Comparison of ENCODE assay signal across 11 mouse cellular contexts in the genomic region with DNA sequence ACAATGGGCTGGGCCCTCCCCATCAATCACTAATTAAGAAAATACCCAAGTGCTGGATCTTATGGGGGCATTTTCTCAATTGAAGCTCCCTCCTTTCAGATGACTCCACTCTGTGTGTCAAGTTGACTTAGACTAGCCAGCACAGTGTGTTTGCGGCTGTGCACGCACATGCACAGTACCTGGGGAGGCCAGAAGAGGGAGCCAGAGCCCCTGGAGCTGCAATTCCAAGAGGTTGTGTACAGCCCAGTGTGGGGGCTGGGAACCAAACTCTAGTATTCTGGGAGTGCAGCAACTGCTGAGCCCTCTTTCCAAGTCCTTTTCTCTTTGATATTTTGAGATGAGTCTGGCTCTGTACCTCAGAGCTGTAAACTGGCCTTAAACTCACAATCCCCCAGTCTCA. TPM values are rescaled to one million over a fixed set of nuclear protein-coding genes. Genes with fewer than 3 reads are reported as not detected.
DNase-seq lines count a peak whose midpoint lies in the region; ATAC-seq and TF ChIP-seq lines count a peak whose summit lies in the region.
"Had no signal": no experiment of that assay in that cellular context is flagged by ENCODE, and none has a peak within 500 bp of the region (broad histone marks: within the 10 kb centered on the region; RNA-seq: fewer than 3 reads in every experiment).

No protein-coding gene starts in this region.

- H3K4me3 ChIP-seq in heart, adult 2 months: no peak overlapping the region
- H3K4me3 ChIP-seq in midbrain, postnatal 0 days (ENCODE audit: low read depth, low read length): no peak overlapping the region
- no peak overlapping the region for H3K4me3 ChIP-seq in midbrain, embryonic 16.5 days (ENCODE audit: low read depth, low read length)
- no peak overlapping the region for H3K4me3 ChIP-seq in stomach, postnatal 0 days (ENCODE audit: low read depth, low read length)
- H3K4me3 ChIP-seq: limb, embryonic 13.5 days had no signal

- no peak for DNase-seq in heart, adult 2 months
- DNase-seq in heart, postnatal 10 days: no peak
- DNase-seq in midbrain, postnatal 0 days (ENCODE audit: low spot score): no peak
- DNase-seq in ZHBTc4 (ENCODE audit: low read depth, low spot score): peak; percentile 80
- DNase-seq in stomach, postnatal 0 days (ENCODE audit: low spot score): no peak
- no peak for DNase-seq in adrenal gland, postnatal 36 days
- DNase-seq in spleen, postnatal 4 days (ENCODE audit: low spot score in 2 of 2): no peak
- DNase-seq: spleen, adult 18-20 months had no signal

- H3K27ac ChIP-seq in heart, adult 2 months: no peak overlapping the region
- H3K27ac ChIP-seq in midbrain, postnatal 0 days (ENCODE audit: low read depth, low read length): no peak overlapping the region
- no peak overlapping the region for H3K27ac ChIP-seq in midbrain, embryonic 16.5 days (ENCODE audit: low read length)
- H3K27ac ChIP-seq in stomach, postnatal 0 days (replicated peaks): no peak overlapping the region
- H3K27ac ChIP-seq: limb, embryonic 13.5 days; macrophage had no signal

- TF ChIP-seq POLR2A in heart, adult 2 months (IDR thresholded peaks at IDR 0.05; ENCODE audit: insufficient read depth, low read depth, low read length): no peak

- 88% methylated on average over 2 of the region's 2 CpGs for WGBS in heart, adult 2 months
- 98% methylated on average over 2 of the region's 2 CpGs for WGBS in midbrain, postnatal 0 days
- WGBS in midbrain, embryonic 16.5 days: 85% methylated on average over 2 of the region's 2 CpGs
- WGBS in stomach, postnatal 0 days: 88% methylated on average over 2 of the region's 2 CpGs

- no peaks in the 10 kb centered on the region for H3K4me1 ChIP-seq in heart, adult 2 months (ENCODE audit: control insufficient read depth, insufficient read depth, low read length)
- no peaks in the 10 kb centered on the region for H3K4me1 ChIP-seq in midbrain, postnatal 0 days (ENCODE audit: insufficient read depth, low read length)
- H3K4me1 ChIP-seq in midbrain, embryonic 16.5 days (ENCODE audit: control insufficient read depth, insufficient read depth, low read length): peaks cover 4% of the 10 kb centered on the region; the same call in 1 of the 2 replicates
- H3K4me1 ChIP-seq in stomach, postnatal 0 days (replicated peaks; ENCODE audit: control insufficient read depth, insufficient read depth): no peaks in the 10 kb centered on the region; the same call in 1 of the 2 replicates

- intact Hi-C loops in heart, adult 2 months (cut with DNase I): no loop called here
- intact Hi-C loops in heart, postnatal 10 days (cut with DNase I): no loop called here

- H3K79me2 ChIP-seq in heart, adult 2 months (replicated peaks; ENCODE audit: control insufficient read depth, insufficient read depth, low read length): no peaks in the 10 kb centered on the region

- TF ChIP-seq EP300 in heart, adult 2 months (IDR thresholded peaks at IDR 0.05; ENCODE audit: insufficient read depth, low read depth, low read length): no peak
- TF ChIP-seq EP300 in stomach, postnatal 0 days (optimal IDR thresholded peaks at IDR 0.05): no peak

- peak; percentile 58 for TF ChIP-seq CTCF in heart, adult 2 months (IDR thresholded peaks at IDR 0.05)
- TF ChIP-seq CTCF in midbrain, postnatal 0 days (IDR thresholded peaks at IDR 0.05): peak; percentile 47
- TF ChIP-seq CTCF in stomach, postnatal 0 days (IDR thresholded peaks at IDR 0.05; ENCODE audit: low read depth): peak; percentile 55

- no peak for ATAC-seq in midbrain, postnatal 0 days (ENCODE audit: low FRiP score)
- ATAC-seq in midbrain, embryonic 16.5 days: no peak
- ATAC-seq in stomach, postnatal 0 days (ENCODE audit: low FRiP score, low TSS enrichment): no peak

- no peaks in the 10 kb centered on the region for H3K27me3 ChIP-seq in heart, adult 2 months (ENCODE audit: control insufficient read depth, insufficient read depth, low read length)
- H3K27me3 ChIP-seq in midbrain, postnatal 0 days (ENCODE audit: insufficient read depth, low read length): no peaks in the 10 kb centered on the region
- no peaks in the 10 kb centered on the region for H3K27me3 ChIP-seq in midbrain, embryonic 16.5 days (ENCODE audit: control insufficient read depth, insufficient read depth, low read depth, low read length)
- no peaks in the 10 kb centered on the region for H3K27me3 ChIP-seq in stomach, postnatal 0 days (ENCODE audit: control insufficient read depth, insufficient read depth, low read length)
- H3K27me3 ChIP-seq: limb, embryonic 13.5 days had no signal

- no peaks in the 10 kb centered on the region for H3K9me3 ChIP-seq in midbrain, postnatal 0 days (ENCODE audit: low read length)
- H3K9me3 ChIP-seq in midbrain, embryonic 16.5 days (replicated peaks; ENCODE audit: control insufficient read depth, low read length, poor library complexity, severe bottlenecking): no peaks in the 10 kb centered on the region
- no peaks in the 10 kb centered on the region for H3K9me3 ChIP-seq in stomach, postnatal 0 days (ENCODE audit: control insufficient read depth, low read length)

- no peaks in the 10 kb centered on the region for H3K36me3 ChIP-seq in heart, adult 2 months (ENCODE audit: control insufficient read depth, insufficient read depth, low read length)
- peaks cover 27% of the 10 kb centered on the region for H3K36me3 ChIP-seq in midbrain, postnatal 0 days (ENCODE audit: insufficient read depth, low read length)
- peaks cover 22% of the 10 kb centered on the region for H3K36me3 ChIP-seq in midbrain, embryonic 16.5 days (ENCODE audit: control insufficient read depth, insufficient read depth, low read length)
- H3K36me3 ChIP-seq in stomach, postnatal 0 days (ENCODE audit: control insufficient read depth, insufficient read depth, low read length): peaks cover 9% of the 10 kb centered on the region

- H3K4me2 ChIP-seq in midbrain, postnatal 0 days (ENCODE audit: low read depth, low read length, poor library complexity, severe bottlenecking): no peak overlapping the region
- H3K4me2 ChIP-seq in midbrain, embryonic 16.5 days (ENCODE audit: low read length): no peak overlapping the region
- H3K4me2 ChIP-seq in stomach, postnatal 0 days (replicated peaks; ENCODE audit: low read depth): no peak overlapping the region
- H3K4me2 ChIP-seq: limb, embryonic 13.5 days had no signal

- H3K9ac ChIP-seq in heart, adult 2 months (ENCODE audit: low read depth, low read length): no peak overlapping the region
- H3K9ac ChIP-seq in midbrain, postnatal 0 days (replicated peaks; ENCODE audit: low read length, poor library complexity, severe bottlenecking): no peak overlapping the region
- H3K9ac ChIP-seq in midbrain, embryonic 16.5 days (ENCODE audit: low read depth, low read length): no peak overlapping the region
- no peak overlapping the region for H3K9ac ChIP-seq in stomach, postnatal 0 days (ENCODE audit: low read length)
- H3K9ac ChIP-seq: limb, embryonic 13.5 days had no signal

RNA-seq across cellular contexts. Expression of a gene that starts 5.1 kb away (rescaled TPM):
- 10 to 100 TPM; 15.1 to 17.7 TPM for total RNA-seq in heart, adult 2 months (2021)
- polyA plus RNA-seq in heart, adult 2 months (2012; rRNA removed): 30.4 and 34.8 TPM in 2 replicates
- total RNA-seq in heart, postnatal 10 days (2021): 10 to 100 TPM; 20.0 to 24.7 TPM
- 379 and 419 TPM in 2 replicates for total RNA-seq in midbrain, postnatal 0 days (2014; rRNA removed)
- polyA plus RNA-seq in midbrain, postnatal 0 days (2015; fragmentation: Nextera tagmentation; extraction: Ambion mirVana): 182 and 201 TPM in 2 replicates
- 174 and 190 TPM in 2 replicates for polyA plus RNA-seq in midbrain, embryonic 16.5 days (2015; fragmentation: Nextera tagmentation; extraction: Ambion mirVana)
- 14.4 and 15.9 TPM in 2 replicates for polyA plus RNA-seq in stomach, postnatal 0 days (2015; fragmentation: Nextera tagmentation; extraction: Ambion mirVana)
- total RNA-seq in adrenal gland, postnatal 36 days (2021): 10 to 100 TPM; 33.3 to 34.2 TPM

RNA-seq across cellular contexts. Expression of a gene that starts 20.6 kb away (rescaled TPM):
- total RNA-seq in heart, adult 2 months (2021): 1,000 to 10,000 TPM; 1,126 to 1,344 TPM
- 1,030 and 1,505 TPM in 2 replicates for polyA plus RNA-seq in heart, adult 2 months (2012; rRNA removed)
- total RNA-seq in heart, postnatal 10 days (2021): 100 to 1,000 TPM; 725 to 746 TPM
- 194 and 243 TPM in 2 replicates for total RNA-seq in midbrain, postnatal 0 days (2014; rRNA removed)
- polyA plus RNA-seq in midbrain, postnatal 0 days (2015; fragmentation: Nextera tagmentation; extraction: Ambion mirVana): 529 and 575 TPM in 2 replicates
- polyA plus RNA-seq in midbrain, embryonic 16.5 days (2015; fragmentation: Nextera tagmentation; extraction: Ambion mirVana): 446 and 455 TPM in 2 replicates
- polyA plus RNA-seq in stomach, postnatal 0 days (2015; fragmentation: Nextera tagmentation; extraction: Ambion mirVana): 374 and 382 TPM in 2 replicates
- total RNA-seq in adrenal gland, postnatal 36 days (2021): 100 to 1,000 TPM; 418 to 498 TPM

RNA-seq across cellular contexts. Expression of a gene that starts 28.6 kb away (rescaled TPM):
- total RNA-seq in heart, adult 2 months (2021): 1 to 10 TPM; 3.1 TPM
- polyA plus RNA-seq in heart, adult 2 months (2012; rRNA removed): 12.2 and 17.6 TPM in 2 replicates
- 10 to 100 TPM; 47.6 to 53.7 TPM for total RNA-seq in heart, postnatal 10 days (2021)
- total RNA-seq in midbrain, postnatal 0 days (2014; rRNA removed): 19.5 and 32.4 TPM in 2 replicates
- polyA plus RNA-seq in midbrain, postnatal 0 days (2015; fragmentation: Nextera tagmentation; extraction: Ambion mirVana): 103 and 104 TPM in 2 replicates
- polyA plus RNA-seq in midbrain, embryonic 16.5 days (2015; fragmentation: Nextera tagmentation; extraction: Ambion mirVana): 121 and 141 TPM in 2 replicates
- 244 and 247 TPM in 2 replicates for polyA plus RNA-seq in stomach, postnatal 0 days (2015; fragmentation: Nextera tagmentation; extraction: Ambion mirVana)
- 10 to 100 TPM in 1 of 2 experiments, 1 to 10 TPM in 1; 8.4 to 10.5 TPM for total RNA-seq in adrenal gland, postnatal 36 days (2021)
- polyA plus RNA-seq: macrophage had no signal

Comparison
In these comparisons a context has a peak if more than half of its experiments do, and no peak if none do; other contexts are left out.
1. RNA of a gene that starts 5.1 kb away (total RNA-seq): 379 to 419 TPM in midbrain, postnatal 0 days; 33.3 to 34.2 TPM in adrenal gland, postnatal 36 days, 20.0 to 24.7 TPM in heart, postnatal 10 days and 15.1 to 17.7 TPM in heart, adult 2 months; every median in the first group is over 10 times any median in the second.
2. Peak in every context shown above with its lines, with median percentiles within 50 percentile points of each other: CTCF ChIP-seq.